Mouse (Mus musculus) NIH3T3 (cell line): ENCODE results near the gene H2-T22.
"Not testable (repeated sequence)": the region's sequence is repeated elsewhere in the genome, so short reads cannot be mapped to it uniquely, and the experiment has no call there.

Experiments used
- DNase-seq: peaks from one replicate; pipeline ENCODE4 v3.0.0-alpha.2; 2012; ENCODE audit warnings: low read depth

Gene H2-T22

GRCm38 (mm10) chr17:36030046-36030702 is 12.4 kb downstream of the H2-T22 start:
- not testable (repeated sequence) for DNase-seq

- DNase-seq = no peak
These were observed 13.5 kb downstream of the H2-T22 start for GRCm38 (mm10) chr17:36028879-36029619.

GRCm38 (mm10) chr17:36027663-36028062 is 14.9 kb downstream of the H2-T22 start:
- no peak for DNase-seq

GRCm38 (mm10) chr17:36025901-36026300 is 16.6 kb downstream of the H2-T22 start:
- DNase-seq = no peak

GRCm38 (mm10) chr17:36025197-36025596 is 17.4 kb downstream of the H2-T22 start:
- DNase-seq = no peak

- DNase-seq = peak; percentile 80
These were observed 18.6 kb downstream of the H2-T22 start for GRCm38 (mm10) chr17:36023710-36024654.

GRCm38 (mm10) chr17:36022922-36023321 is 19.6 kb downstream of the H2-T22 start:
- DNase-seq = no peak

GRCm38 (mm10) chr17:36022098-36022497 is 20.4 kb downstream of the H2-T22 start:
- no peak for DNase-seq

GRCm38 (mm10) chr17:36021309-36021708 is 21.2 kb downstream of the H2-T22 start:
- DNase-seq = no peak

GRCm38 (mm10) chr17:36020191-36021073 is 22.1 kb downstream of the H2-T22 start, which contains the start of gene H2-T24:
Gene H2-T24 (minus strand): TSS chr17:36020560.
- DNase-seq = peak; percentile 79

- DNase-seq = no peak
These were observed 23.0 kb downstream of the H2-T22 start for GRCm38 (mm10) chr17:36019519-36019918.

- no peak for DNase-seq
These were observed 23.6 kb downstream of the H2-T22 start for GRCm38 (mm10) chr17:36018979-36019378.

- no peak for DNase-seq
These were observed 25.5 kb downstream of the H2-T22 start for GRCm38 (mm10) chr17:36017046-36017445.

- peak; percentile 0 for DNase-seq
These were observed 27.6 kb downstream of the H2-T22 start for GRCm38 (mm10) chr17:36014977-36015376.

GRCm38 (mm10) chr17:36004409-36004808 is 38.1 kb downstream of the H2-T22 start:
- DNase-seq = not testable (repeated sequence)

- DNase-seq = no peak
These were observed 39.2 kb downstream of the H2-T22 start for GRCm38 (mm10) chr17:36003331-36003730.

- peak; percentile 70 for DNase-seq
These were observed 40.6 kb downstream of the H2-T22 start for GRCm38 (mm10) chr17:36001966-36002365.

- DNase-seq = peak; percentile 67
These were observed 41.2 kb downstream of the H2-T22 start for GRCm38 (mm10) chr17:36001121-36001897.

- no peak for DNase-seq
These were observed 42.2 kb downstream of the H2-T22 start for GRCm38 (mm10) chr17:36000349-36000748.

GRCm38 (mm10) chr17:35999356-35999755 is 43.2 kb downstream of the H2-T22 start:
- DNase-seq = no peak
